Mouse (Mus musculus) embryonic facial prominence, embryonic 10.5 days (tissue): ENCODE results near the gene Hoxd10. TPM values are rescaled to one million over a fixed set of nuclear protein-coding genes. Genes with fewer than 3 reads are reported as not detected.
A peak's percentile ranks its signal among the peaks of the same experiment; 100 is the strongest.

ENCODE experiments used
- DNase-seq: peaks from one replicate; pipeline ENCODE4 v3.0.0-alpha.2; 2017; ENCODE audit warnings: low spot score
- H3K27ac ChIP-seq: fragments of 300-500 bp; sonication (generic); replicated peaks from 2 replicates; pipeline ENCODE4 v1.5.1; 2016; ENCODE audit warnings: mild to moderate bottlenecking
- H3K27me3 ChIP-seq: fragments of 300-500 bp; sonication (generic); replicated peaks from 2 replicates; pipeline ENCODE4 v1.6.1; 2016; ENCODE audit warnings: low read depth, mild to moderate bottlenecking; ENCODE audit not compliant: poor library complexity, severe bottlenecking
- H3K36me3 ChIP-seq: fragments of 300-500 bp; sonication (generic); replicated peaks from 2 replicates; pipeline ENCODE4 v1.6.1; 2016; ENCODE audit warnings: mild to moderate bottlenecking, moderate library complexity
- H3K4me1 ChIP-seq: fragments of 300-500 bp; sonication (generic); 2 replicates; pipeline ENCODE4 v1.6.1; 2016
- H3K4me3 ChIP-seq: fragments of 300-500 bp; sonication (generic); 2 replicates; pipeline ENCODE4 v1.5.1; 2016; ENCODE audit warnings: mild to moderate bottlenecking, moderate library complexity
- H3K9me3 ChIP-seq: fragments of 300-500 bp; sonication (generic); 2 replicates; pipeline ENCODE4 v1.6.1; 2016; ENCODE audit warnings: mild to moderate bottlenecking
- WGBS: fragments of 180-500 bp; shearing (Covaris S2); methylation state at CpG from one replicate; pipeline ENCODE4 v1.1.7; 2016; 5-methylcytosine and 5-hydroxymethylcytosine counted together
- polyA plus RNA-seq: library from polyadenylated mRNA; unstranded; fragments of >200 nt; fragmentation: Nextera tagmentation; extraction: Ambion mirVana; gene quantifications from 2 replicates; pipeline ENCODE4 v1.2.1, GENCODE M21; 2016

Gene Hoxd10
- polyA plus RNA-seq, 1 experiment from 2014 or later, result not detected

DNA sequence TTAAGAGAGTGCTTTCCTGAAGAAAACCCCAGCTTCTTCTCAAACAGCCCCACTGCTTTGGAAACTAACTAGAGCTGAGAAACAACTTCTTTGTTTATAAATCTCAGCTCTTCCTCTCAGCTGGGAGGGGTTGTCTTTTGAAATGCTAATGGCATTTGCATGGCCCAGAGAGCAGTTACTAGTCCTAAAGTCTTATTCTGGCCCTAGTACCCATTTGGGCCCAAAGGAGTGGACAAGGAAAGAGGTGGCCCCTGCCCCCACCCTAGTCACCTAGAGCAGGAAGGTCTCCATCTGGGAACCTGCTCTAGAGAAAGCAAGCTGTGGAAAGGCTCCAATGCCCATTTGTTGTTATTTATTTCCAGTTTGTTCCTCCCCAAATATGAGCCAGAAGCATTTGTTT is 39.3 kb downstream of the Hoxd10 start:
- Histone ChIP-seq H3K36me3 (no peaks in the 10 kb centered on the region), H3K27ac (no peak overlapping the region), H3K27me3 (peaks cover 100% of the 10 kb centered on the region), H3K4me1 (peaks cover 16% of the 10 kb centered on the region), H3K4me3 (no peak overlapping the region), H3K9me3 (no peaks in the 10 kb centered on the region)
- DNase-seq, result peak; percentile 29

DNA sequence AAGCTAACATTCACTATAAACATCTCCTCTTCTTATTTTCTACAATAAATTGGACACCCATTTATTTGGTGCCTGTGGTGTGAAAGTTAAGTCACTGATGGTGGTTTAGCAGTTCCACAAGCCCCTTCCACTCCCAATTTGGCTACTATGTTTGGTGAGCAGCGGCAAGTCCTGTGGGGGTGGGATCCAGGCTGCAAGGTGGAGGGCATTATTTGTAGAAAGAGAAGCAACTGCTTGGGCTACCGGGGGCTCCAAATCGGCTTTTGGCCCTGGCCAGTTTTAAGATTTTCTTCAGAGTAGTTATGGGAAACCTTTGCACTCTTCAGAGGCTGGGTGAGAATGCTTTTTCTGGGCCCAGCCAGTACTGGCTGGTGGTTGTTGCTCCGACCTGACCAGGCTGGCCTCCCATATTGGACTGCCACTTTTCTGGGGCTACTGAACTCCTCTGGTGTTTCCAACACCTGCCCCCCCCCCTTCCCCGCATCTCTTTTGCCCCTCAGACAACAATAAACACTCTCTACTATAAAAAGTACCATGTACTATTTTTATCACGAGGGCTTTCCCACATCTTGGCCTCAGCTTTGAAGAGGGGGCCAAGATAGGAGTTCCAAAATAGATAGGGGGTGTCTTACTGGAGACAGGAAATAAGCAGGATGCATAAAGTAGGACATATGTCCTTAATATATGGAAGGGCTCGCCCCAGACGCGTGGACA is 40.2 kb downstream of the Hoxd10 start:
- H3K4me3 ChIP-seq, result no peak overlapping the region
- peak; percentile 34 for DNase-seq

DNA sequence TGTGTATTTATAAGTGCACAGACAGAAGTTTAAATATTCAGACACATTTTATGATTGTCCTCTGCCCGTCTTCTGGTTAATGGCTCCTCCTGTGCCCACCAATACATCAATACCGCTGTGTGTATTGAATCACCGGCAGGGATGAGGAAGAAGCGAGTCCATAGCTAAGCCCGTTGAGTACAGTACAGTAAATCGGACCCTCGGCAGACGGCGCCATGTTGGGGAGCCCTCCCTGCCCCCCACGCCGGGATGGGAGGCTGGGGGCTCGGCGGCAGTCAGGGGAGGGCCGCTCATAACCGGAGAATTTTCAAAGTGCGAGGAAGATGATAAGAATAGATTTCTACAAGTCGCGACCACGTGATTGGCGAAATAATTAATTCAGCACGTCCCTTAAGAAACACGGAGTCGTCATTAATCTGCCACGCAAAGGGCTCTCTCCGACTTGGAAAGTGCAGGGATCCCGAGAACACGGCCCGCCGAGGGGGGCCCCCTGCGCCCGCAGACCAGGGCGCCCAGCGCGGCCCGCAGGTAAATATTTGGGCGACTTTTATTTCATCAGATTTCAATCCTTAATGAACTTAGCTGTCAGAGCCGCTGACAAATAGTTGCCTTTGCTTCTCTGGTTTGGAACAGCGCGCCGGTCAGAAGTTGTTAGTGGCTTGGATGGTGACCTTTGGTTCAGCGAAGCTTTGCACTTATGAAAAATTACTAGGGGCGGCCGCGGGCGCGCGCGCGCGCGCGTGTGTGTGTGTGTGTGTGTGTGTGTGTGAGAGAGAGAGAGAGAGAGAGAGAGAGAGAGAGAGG is 41.0 kb downstream of the Hoxd10 start:
- Histone ChIP-seq H3K4me3 (peak overlapping the region; percentile 31; the same call in 1 of the 2 replicates), H3K4me1 (peaks cover 14% of the 10 kb centered on the region; the same call in 1 of the 2 replicates), H3K9me3 (no peaks in the 10 kb centered on the region), H3K27me3 (peaks cover 100% of the 10 kb centered on the region), H3K27ac (no peak overlapping the region), H3K36me3 (no peaks in the 10 kb centered on the region)
- peak; percentile 57 for DNase-seq
- 1% methylated on average over 52 of the region's 52 CpGs for WGBS

More for the DNA sequence above, 40.2 kb downstream of the Hoxd10 start:
- no peaks in the 10 kb centered on the region for H3K36me3 ChIP-seq
- no peaks in the 10 kb centered on the region for H3K9me3 ChIP-seq
- H3K27me3 ChIP-seq, result peaks cover 100% of the 10 kb centered on the region
- peaks cover 20% of the 10 kb centered on the region for H3K4me1 ChIP-seq
- 1% methylated on average over 9 of the region's 9 CpGs for WGBS
- no peak overlapping the region for H3K27ac ChIP-seq

GRCm38 (mm10) chr2:74733317-74733661 is 41.6 kb downstream of the Hoxd10 start:
- Histone ChIP-seq H3K4me3 (peak overlapping the region; percentile 31; the same call in 1 of the 2 replicates), H3K27ac (no peak overlapping the region), H3K27me3 (peaks cover 100% of the 10 kb centered on the region), H3K4me1 (peaks cover 14% of the 10 kb centered on the region; the same call in 1 of the 2 replicates), H3K9me3 (no peaks in the 10 kb centered on the region), H3K36me3 (no peaks in the 10 kb centered on the region)
- peak; percentile 42 for DNase-seq
- 1% methylated on average over 16 of the region's 16 CpGs for whole genome bisulfite sequencing

- H3K27me3 ChIP-seq, result peaks cover 100% of the 10 kb centered on the region
- 2% methylated on average over 6 of the region's 6 CpGs for WGBS
- no peaks in the 10 kb centered on the region for H3K36me3 ChIP-seq
- peaks cover 14% of the 10 kb centered on the region; the same call in 1 of the 2 replicates for H3K4me1 ChIP-seq
- no peaks in the 10 kb centered on the region for H3K9me3 ChIP-seq
- H3K27ac ChIP-seq, result no peak overlapping the region
- H3K4me3 ChIP-seq, result no peak overlapping the region
- DNase-seq, result peak; percentile 53
Observed at GRCm38 (mm10) chr2:74733765-74734164, 42.0 kb downstream of the Hoxd10 start.

DNA sequence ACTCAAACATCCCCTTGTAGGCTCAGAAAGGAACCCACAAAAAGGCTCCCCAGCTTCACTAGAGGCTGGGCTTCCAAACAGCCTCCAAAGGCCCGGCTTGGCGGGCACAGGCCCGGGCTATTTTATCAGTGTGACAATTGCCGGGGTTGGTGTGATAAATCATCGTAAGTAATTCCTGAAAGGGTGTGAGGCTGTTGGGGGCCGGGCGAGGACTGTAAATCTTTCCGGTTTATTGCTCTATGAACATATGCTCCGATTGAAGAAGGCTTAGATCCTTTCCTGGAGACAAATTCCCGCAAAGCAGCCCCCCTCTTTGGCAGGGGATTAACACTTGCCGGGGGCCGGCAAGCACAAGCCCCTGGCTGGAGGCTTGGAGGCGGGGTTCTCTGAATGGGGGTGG is 42.7 kb downstream of the Hoxd10 start:
- Histone ChIP-seq H3K9me3 (no peaks in the 10 kb centered on the region), H3K4me1 (peaks cover 14% of the 10 kb centered on the region; the same call in 1 of the 2 replicates), H3K27me3 (peaks cover 100% of the 10 kb centered on the region), H3K36me3 (no peaks in the 10 kb centered on the region), H3K27ac (no peak overlapping the region), H3K4me3 (peak overlapping the region; percentile 41; the same call in 1 of the 2 replicates)
- peak; percentile 58 for DNase-seq
- WGBS, result 1% methylated on average over 13 of the region's 13 CpGs

DNA sequence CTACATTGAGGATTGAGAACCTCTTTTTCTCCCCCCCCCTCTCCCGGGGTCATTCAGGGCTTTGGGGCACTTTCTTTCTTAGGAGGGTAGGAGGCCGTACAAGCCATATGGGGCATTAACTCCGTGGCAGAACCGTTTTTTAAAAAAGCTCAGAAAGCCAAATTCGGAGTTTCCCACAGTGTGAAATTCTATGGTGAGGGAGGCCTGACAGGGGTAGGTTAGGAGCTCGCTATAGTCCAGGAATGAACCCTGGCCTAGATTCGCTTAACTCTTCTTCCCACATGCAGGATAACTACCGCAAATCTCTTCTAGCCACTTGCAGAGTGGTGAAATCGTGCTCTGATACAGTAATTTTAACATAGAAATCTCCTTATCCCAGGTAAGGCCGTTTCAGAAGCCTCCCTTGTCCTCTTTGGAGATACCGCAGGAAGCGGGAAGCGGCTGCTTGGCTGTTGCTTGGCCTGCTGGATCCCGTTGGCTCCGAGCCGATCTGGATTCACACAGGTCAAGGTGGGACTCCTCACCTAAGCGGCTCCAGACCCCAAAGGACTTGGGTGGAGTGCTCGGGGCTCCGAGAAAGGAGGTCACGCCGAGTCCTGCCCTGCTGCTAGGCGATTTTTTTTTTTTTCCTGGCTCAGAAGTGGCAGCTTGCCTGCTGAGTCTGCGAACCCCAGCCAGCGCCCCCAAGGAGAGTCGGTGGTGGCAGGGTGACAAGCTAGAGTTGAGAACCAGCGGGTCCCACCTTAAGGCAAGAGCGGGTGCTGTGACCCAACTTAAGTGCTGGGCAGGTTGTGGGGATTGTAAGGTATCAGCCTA is 43.5 kb downstream of the Hoxd10 start:
- WGBS, result under 1% methylated on average over 27 of the region's 27 CpGs
- Histone ChIP-seq H3K27me3 (peaks cover 100% of the 10 kb centered on the region), H3K4me1 (peaks cover 15% of the 10 kb centered on the region; the same call in 1 of the 2 replicates), H3K36me3 (no peaks in the 10 kb centered on the region), H3K9me3 (no peaks in the 10 kb centered on the region), H3K4me3 (peak overlapping the region; percentile 41; the same call in 1 of the 2 replicates), H3K27ac (no peak overlapping the region)
- DNase-seq, result peak; percentile 61

- no peaks in the 10 kb centered on the region for H3K36me3 ChIP-seq
- DNase-seq, result peak; percentile 62
- peaks cover 17% of the 10 kb centered on the region; the same call in 1 of the 2 replicates for H3K4me1 ChIP-seq
- no peak overlapping the region for H3K27ac ChIP-seq
- H3K4me3 ChIP-seq, result peak overlapping the region; percentile 41
- no peaks in the 10 kb centered on the region for H3K9me3 ChIP-seq
- peaks cover 100% of the 10 kb centered on the region for H3K27me3 ChIP-seq
- under 1% methylated on average over 42 of the region's 42 CpGs for WGBS
Observed at GRCm38 (mm10) chr2:74735851-74736687, 44.3 kb downstream of the Hoxd10 start.

GRCm38 (mm10) chr2:74736688-74737577 is 45.2 kb downstream of the Hoxd10 start:
- H3K27ac ChIP-seq, result no peak overlapping the region
- peaks cover 17% of the 10 kb centered on the region; the same call in 1 of the 2 replicates for H3K4me1 ChIP-seq
- H3K27me3 ChIP-seq, result peaks cover 100% of the 10 kb centered on the region
- peak overlapping the region; percentile 41; the same call in 1 of the 2 replicates for H3K4me3 ChIP-seq
- no peak for DNase-seq
- H3K9me3 ChIP-seq, result no peaks in the 10 kb centered on the region
- no peaks in the 10 kb centered on the region for H3K36me3 ChIP-seq
- 2% methylated on average over 15 of the region's 15 CpGs for WGBS

- Histone ChIP-seq H3K27me3 (peaks cover 100% of the 10 kb centered on the region), H3K27ac (no peak overlapping the region), H3K36me3 (no peaks in the 10 kb centered on the region), H3K4me3 (peak overlapping the region; percentile 14; the same call in 1 of the 2 replicates), H3K4me1 (peaks cover 16% of the 10 kb centered on the region; the same call in 1 of the 2 replicates), H3K9me3 (no peaks in the 10 kb centered on the region)
- peak; percentile 50 for DNase-seq
- WGBS, result 1% methylated on average over 7 of the region's 7 CpGs
Observed at GRCm38 (mm10) chr2:74737578-74738070, 45.9 kb downstream of the Hoxd10 start.
